Mouse (Mus musculus): Measurements from ENCODE around the gene 2010300C02Rik. TPM values are rescaled to one million over a fixed set of nuclear protein-coding genes. Genes with fewer than 3 reads are reported as not detected.

Gene 2010300C02Rik
- 0.12 TPM in 2 replicates for total RNA-seq (2017)

DNA sequence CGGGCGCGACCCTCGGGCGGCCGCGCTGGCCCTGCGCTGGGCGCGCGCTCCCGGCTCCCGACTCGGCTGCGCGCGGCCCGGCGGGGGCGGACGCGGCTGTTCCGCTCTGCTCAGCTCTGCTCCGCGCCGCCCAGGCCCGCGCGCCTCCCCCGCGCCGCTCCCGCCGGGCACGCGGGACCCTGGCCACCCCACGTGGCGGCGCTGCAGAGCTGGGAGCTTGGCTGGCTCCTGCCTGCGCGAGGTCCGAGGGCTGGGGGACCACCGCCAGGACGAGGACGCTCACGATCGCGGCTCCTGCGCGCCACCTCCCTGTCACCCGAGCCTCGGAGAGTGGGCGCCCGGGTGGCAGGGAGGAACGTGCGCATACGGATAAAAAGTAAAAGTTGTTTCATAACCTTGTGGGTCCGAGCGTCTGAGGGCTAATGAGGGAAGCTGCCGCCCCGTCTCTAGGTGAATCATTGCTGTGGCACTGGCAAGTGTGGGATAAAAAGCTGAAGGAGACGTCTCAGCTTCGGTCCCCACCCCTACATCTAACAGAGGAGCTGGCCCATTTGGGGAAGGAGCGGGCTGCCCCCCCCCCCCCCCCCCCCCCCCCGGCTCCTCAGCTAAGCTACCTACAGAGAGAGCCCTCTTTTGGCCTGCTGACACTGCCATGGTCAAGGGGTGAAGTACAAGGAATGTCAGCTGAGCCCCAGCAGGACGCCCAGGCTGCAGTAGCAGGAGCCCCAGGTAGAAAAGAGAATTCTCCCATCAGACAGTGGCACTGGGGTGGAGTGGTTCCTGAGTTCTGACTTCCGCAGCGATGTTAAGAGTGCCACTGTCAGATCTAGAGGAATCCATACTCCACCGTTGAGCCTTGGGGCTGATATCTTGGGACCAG lies at the start of gene 2010300C02Rik:
TSS of gene 2010300C02Rik (minus strand) at position 325 of the 880 bp plus-strand sequence.
- ATAC-seq (ENCODE audit: extremely low read depth, insufficient number of reproducible peaks, low FRiP score, poor library complexity, severe bottlenecking): no peak

DNA sequence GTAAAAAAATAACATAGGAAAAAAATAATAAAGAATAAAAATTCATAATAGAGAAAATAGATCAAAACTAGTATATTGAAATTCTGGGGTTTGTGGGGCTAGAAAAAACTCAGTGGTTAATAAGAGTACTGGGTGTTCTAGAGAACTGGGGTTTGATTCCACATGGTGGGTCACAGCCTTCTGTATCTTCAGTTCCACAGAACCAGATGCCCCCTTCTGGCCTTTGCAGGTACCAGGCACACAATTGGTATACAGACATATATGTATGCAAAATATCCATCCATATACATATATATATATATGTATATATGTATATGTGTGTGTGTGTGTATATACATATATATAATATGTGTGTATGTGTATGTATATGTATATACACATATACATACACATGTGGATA lies 39.5 kb upstream of the 2010300C02Rik start:
- ATAC-seq (ENCODE audit: extremely low read depth, insufficient number of reproducible peaks, low FRiP score, poor library complexity, severe bottlenecking): no peak

DNA sequence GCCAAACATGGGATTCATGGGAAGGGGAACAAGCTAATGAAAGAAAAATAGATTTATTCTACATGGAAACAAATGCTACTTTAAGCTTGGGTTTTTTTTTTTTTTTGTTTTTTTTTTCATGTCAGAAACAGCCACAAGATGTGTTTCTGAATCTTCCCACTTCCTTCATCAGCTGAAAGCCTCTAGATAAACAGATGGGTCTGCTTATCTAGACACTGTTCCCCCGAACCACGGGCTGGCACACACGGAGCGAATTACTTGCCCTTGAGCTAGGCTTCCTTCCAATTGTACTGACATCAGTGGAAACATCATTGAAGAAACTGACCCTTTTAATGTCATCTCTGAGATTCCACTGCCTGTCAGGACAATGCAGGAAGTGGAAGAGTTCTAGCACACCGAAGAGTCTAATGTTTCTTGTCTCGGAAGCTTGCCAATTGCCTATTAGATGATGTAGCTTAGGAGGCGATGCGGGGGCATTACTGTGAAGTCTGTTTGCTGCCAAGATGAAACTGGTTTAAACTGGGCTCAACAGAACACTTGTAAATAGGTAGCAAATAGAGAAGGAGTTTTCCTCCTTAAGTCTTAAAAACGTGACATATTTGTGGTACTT lies 24.9 kb upstream of the 2010300C02Rik start:
- ATAC-seq (ENCODE audit: extremely low read depth, insufficient number of reproducible peaks, low FRiP score, poor library complexity, severe bottlenecking): no peak

DNA sequence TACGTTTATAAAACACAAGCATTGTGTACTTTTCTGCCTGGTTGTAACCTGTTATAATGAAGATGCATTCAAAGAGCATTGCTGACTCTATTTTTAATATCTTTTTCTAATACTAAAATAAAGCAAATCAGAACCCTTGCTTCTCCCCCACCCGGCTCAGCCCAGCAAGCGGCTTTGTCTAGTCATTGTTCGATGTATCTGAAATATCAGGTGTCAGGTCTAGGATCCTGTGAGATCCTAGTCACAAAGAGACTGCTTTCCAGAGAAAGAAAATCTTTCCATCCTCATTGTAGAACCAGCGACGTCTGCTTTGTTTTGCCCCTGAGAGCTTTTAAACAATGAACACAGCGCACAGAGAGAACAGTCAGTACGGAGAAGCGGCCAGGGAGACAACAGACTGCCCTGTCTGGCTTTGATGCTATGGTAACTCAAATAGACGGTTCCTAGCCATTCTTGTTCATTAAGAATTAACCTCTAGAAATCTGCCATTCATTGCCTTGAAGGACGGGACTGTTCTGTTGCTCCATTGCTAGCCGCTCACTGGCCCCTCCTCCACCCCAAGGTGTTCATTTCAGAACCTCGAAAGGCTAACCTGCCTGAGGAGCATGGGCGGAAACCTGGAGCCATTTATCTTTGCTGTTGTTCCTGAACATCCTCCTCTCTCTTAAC lies 22.9 kb upstream of the 2010300C02Rik start:
- ATAC-seq (ENCODE audit: extremely low read depth, insufficient number of reproducible peaks, low FRiP score, poor library complexity, severe bottlenecking): no peak

DNA sequence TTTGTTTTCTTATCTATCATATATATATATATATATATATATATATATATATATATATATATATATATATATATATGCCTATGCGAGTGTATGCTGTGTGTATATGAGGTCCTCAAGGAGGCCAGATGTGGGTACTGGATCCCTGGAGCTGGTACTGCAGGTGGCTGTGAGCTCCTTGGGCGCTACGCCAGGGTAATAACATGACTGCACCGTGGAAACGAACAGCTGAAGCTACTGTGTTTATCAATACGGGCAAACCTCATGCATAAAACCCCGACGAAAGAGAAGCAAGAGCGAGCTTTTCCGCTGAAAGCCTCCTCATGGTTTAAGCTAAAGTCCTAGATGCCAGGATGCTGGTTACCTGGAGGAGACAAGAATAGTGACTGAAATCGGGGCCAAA lies 22.2 kb upstream of the 2010300C02Rik start:
- no peak for ATAC-seq (ENCODE audit: extremely low read depth, insufficient number of reproducible peaks, low FRiP score, poor library complexity, severe bottlenecking)

DNA sequence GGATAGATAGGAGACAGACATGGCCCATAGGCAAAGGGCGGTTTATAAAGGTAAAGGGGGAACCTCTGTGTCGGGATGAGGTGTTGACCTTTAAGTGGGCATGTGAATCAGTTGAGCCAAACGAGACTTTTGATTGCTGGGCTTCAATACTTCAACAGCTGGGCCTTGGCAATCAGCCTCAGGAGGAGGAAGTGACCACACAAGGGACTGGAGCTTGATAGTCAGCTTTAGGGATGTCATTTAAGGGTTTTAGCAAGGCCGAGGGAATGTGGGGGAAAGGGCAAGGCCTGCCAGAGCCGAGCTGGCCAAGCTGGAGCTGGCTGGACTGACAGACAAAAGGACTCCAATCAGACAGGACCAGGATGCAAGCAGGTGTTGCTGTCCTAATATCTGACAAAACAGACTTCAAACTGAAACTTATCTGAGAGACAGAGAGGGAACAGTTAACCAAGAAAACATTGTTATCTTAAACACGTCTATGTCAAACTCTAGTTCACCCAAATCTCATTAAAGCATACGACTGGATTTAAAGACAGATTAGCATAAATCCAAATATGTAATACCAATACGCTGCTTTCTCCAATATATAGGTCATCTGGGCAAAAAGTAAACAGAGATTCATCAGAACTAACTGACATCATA lies 20.4 kb upstream of the 2010300C02Rik start:
- no peak for ATAC-seq (ENCODE audit: extremely low read depth, insufficient number of reproducible peaks, low FRiP score, poor library complexity, severe bottlenecking)

DNA sequence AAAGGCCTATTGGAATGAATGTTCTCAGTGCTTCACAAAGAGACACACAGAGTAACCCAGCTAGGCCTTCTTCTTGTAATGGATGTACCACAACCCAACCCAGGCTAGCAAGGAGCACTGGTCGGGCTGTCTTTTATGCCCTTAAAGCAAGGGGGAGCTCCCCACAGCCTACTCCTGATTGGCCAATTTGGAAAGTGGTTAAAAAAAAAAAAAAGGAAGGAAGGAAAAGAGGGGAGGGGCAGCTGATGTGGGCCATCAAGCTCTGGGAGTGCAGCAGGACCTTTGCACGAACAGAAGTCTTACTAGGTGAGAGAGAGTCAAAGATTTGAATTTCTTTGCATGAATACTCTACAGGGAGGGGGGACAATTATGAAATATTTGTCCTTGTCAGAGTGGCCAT lies 19.0 kb upstream of the 2010300C02Rik start:
- no peak for ATAC-seq (ENCODE audit: extremely low read depth, insufficient number of reproducible peaks, low FRiP score, poor library complexity, severe bottlenecking)

DNA sequence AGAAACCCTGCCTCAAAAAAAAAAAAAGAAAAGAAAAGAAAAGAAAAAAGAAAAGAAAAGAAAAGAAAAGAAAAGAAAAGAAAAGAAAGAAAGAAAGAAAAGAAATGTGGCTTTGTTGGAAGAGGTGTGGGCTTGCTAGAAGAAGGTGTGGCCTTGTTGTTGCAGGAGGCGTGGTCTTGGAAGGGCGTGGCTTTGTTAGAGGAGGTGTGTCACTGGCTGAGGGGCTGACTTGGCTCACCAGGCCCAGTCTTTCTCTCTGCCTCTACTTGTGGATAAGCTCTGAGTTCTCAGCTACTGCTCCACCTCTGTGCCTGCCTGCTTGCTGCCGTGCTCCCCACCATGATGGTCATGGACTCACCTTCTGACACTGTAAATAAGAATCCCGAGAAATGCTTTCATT lies 17.2 kb upstream of the 2010300C02Rik start:
- no peak for ATAC-seq (ENCODE audit: extremely low read depth, insufficient number of reproducible peaks, low FRiP score, poor library complexity, severe bottlenecking)

DNA sequence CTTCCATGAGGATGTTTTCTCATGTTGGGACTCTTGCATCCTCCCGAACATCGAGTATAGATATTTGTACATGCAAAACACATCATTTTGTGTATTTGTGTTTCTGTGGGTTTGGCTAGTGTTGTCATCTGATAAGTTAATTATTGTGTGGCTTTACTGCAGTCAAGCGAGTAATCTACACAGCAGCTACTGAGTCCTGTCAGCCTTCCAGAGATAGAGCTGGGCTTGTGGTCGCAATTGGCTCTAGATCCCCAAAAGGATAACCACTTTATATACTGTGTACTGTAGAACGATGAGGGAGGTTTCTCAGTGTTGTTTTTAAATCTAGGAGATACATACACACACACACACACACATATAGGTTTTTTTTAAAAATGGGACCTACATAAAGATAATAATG lies 16.0 kb upstream of the 2010300C02Rik start:
- ATAC-seq (ENCODE audit: extremely low read depth, insufficient number of reproducible peaks, low FRiP score, poor library complexity, severe bottlenecking): no peak

DNA sequence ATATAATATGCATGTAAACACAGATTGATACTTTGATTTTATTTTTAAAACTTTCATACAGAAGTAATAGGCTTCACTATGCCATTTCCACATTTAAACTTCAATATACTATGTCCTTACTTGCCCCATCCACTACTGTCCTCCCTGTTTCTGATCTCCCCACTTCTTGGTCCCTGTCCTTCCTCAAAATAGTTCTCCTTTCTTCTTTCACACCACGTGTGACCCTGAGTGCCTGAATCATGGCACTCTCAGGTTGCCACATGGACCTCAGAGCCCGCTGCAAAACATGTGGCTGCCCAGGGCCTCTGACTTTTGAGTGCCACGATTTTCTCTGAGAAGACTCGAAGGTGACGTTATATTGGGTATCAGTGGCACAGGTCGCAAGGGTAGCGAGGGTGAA lies 15.0 kb upstream of the 2010300C02Rik start:
- no peak for ATAC-seq (ENCODE audit: extremely low read depth, insufficient number of reproducible peaks, low FRiP score, poor library complexity, severe bottlenecking)

DNA sequence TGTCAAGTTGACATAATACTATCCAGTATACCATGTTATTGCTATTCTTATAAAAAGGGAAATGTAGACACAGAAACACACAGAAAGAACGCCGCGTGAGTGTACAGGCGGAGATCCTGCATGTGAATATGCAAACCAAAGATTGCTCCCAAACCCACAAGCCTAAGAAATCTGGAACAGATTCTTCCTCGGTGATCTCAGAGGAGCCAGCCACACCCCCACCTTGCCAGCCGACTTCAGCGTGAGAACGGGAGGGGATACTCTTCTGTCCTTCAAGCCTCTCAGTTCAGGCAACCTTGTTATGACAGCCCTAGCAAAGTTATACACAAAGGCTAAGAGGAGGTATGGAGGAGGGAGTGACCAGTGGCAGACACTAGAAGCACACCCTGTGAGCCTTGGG lies 9.5 kb upstream of the 2010300C02Rik start:
- no peak for ATAC-seq (ENCODE audit: extremely low read depth, insufficient number of reproducible peaks, low FRiP score, poor library complexity, severe bottlenecking)

DNA sequence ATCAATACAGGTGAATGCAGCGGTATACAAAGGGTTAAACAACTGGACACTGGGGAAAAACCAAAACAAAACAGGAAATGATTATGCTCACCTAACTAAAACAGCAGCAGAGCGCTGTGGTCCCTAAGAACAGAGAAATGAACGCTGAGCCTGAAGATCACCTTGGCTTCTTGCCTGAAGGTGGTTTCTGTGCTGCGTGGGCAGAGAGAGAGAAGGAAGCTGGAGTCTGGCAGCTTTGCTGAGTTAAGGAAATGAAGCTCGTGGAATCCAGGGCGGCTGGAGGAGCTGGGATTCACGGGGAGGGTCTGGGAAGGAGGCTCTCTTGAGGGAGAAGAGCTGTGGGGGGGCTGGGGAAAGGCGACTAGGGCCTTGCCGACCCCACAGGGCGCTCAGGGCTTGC lies 8.2 kb upstream of the 2010300C02Rik start:
- no peak for ATAC-seq (ENCODE audit: extremely low read depth, insufficient number of reproducible peaks, low FRiP score, poor library complexity, severe bottlenecking)

DNA sequence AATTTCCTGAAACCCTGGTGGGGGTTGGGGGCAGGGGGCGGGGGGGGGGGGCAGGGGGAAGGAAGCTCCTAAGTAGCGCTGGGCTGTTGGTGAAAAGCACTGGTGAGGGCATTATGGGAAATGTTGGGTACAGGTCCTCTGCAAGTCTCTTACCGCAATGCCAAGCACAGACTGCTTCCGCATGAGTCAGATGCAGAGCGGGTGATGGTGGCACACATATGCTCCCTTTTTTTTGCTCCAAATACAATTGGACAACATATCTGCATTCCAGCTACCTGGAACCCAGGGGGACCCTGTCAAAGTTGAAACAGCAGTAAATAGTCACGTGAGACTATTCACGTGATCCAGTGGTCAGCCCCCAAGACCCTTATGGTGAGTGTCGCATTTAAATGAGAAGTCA lies 7.3 kb upstream of the 2010300C02Rik start:
- ATAC-seq (ENCODE audit: extremely low read depth, insufficient number of reproducible peaks, low FRiP score, poor library complexity, severe bottlenecking): no peak

DNA sequence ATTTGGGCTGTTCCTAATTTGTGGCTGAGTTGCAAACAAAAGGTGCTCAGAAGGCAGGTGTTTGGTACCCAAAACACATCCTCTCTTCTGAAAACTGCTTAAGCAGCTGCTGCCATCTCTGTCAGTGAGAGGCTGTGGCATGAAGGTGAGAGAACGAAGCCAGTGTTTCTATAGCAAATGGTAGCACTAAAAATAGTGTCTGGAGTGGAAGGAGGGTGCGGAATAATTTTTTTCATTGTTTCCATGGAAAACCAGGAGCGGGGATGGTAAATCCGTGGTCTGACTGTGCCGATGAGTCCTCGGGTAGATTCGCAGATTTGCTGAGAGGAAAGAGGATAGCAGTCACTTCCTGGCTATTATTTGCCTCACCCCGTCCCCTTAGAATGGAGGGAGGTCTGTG lies 6.5 kb upstream of the 2010300C02Rik start:
- no peak for ATAC-seq (ENCODE audit: extremely low read depth, insufficient number of reproducible peaks, low FRiP score, poor library complexity, severe bottlenecking)

DNA sequence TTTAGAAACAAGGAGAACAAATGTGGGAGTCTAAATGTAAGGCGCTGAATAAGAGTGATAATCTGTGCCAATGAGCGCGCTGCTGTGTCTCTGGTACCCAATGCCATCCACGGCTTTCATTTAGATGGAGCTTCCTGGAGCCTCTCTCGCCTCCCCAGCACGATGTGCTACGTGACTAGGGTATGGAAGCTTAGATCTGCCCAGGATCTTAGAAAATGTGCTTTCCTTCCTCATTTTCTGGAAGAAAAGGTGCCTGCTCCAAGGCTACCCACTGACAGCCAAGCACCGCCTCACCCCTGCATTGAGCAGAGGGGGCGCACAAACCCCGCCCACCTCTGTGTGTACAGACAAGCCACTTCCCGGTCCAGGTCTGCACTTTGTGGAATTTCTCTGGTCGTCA lies 6.0 kb upstream of the 2010300C02Rik start:
- no peak for ATAC-seq (ENCODE audit: extremely low read depth, insufficient number of reproducible peaks, low FRiP score, poor library complexity, severe bottlenecking)

DNA sequence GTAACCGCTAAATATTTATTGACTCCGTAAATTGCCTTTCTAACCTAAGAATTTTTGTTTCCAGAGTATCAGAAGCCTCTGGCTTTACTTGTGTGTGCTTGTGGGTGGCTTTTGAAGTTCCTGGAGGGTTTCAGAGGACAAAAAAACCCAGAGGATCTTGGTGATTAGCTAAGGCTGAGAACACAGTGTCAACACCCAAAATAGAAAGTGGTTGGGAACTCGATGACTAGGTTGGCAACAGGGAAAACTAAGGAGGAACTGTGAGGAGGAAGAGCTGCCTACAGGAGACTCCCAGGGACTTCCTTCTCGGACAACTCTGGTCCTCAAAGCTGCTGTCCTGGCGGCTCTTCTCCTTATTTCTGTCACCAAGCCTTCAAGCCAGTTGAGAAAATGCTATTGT lies 1.2 kb upstream of the 2010300C02Rik start:
- no peak for ATAC-seq (ENCODE audit: extremely low read depth, insufficient number of reproducible peaks, low FRiP score, poor library complexity, severe bottlenecking)

DNA sequence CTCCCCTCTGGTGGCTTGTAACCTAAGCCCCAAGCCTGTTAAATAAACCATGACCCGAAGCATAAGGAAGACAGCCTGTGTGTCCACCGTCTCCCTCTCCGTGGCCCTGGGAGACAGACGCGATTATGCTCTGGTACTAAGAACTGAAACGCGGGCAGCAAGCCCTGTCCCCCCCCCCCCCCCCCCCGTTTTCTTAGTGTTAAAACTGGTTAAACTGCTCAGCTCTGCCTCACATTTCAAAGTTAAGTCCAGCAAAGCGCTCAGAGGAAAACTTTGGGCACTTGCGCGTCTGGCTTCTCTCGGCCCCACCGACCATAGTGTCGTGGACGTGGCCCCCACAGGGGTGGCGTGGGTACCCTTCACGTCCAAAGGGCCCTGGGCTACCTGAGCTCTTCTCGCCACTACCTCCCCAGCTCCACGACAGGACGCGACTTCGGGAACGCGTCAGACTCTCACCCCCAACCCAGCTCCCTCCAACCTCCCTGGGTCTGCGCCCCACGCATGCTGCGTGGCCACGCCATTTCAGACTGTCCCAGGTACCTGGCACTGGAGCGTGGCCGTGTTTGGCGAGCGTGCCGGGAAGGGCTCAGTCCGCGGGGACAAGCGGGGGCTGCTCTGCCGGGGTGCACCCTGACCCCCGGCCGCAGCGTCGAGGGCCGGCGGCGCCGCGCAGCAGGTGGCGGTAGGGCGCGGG lies 708 bp downstream of the 2010300C02Rik start:
- ATAC-seq (ENCODE audit: extremely low read depth, insufficient number of reproducible peaks, low FRiP score, poor library complexity, severe bottlenecking): no peak

DNA sequence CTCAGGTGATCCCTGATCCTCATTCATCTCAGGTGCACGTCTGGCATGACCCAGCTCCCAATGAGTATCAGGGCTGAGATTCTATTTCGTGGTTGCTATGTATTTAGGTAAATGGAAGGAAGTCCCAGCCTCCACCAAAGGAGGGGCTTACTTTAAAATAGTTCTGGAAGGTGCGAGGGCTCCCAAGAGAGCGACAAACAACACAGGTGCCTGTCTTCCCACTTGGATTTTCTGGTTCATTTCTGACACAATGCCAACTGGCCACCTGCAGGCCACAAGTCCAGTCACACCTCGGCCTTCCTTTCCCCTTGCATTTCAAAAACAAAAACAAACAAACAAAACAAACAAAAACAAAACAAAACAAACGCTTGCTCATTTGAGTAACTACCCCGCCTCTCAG lies 1.4 kb downstream of the 2010300C02Rik start:
- no peak for ATAC-seq (ENCODE audit: extremely low read depth, insufficient number of reproducible peaks, low FRiP score, poor library complexity, severe bottlenecking)

All from neutrophil, adult 5-6 weeks (primary cell).